Mouse (Mus musculus): ENCODE data around the gene Fbxl17. TPM values are rescaled to one million over a fixed set of nuclear protein-coding genes. Genes with fewer than 3 reads are reported as not detected.

Gene Fbxl17
- polyA plus RNA-seq, 1 experiment, result 13.1 TPM

- TF ChIP-seq GATA1 (IDR thresholded peaks at IDR 0.05; ENCODE audit: low read length), result no peak
Measured at GRCm38 (mm10) chr17:63043046-63043675, 456.7 kb downstream of the Fbxl17 start.

GRCm38 (mm10) chr17:63037562-63037961 lies 462.3 kb downstream of the Fbxl17 start:
- no peak for TF ChIP-seq GATA1 (IDR thresholded peaks at IDR 0.05; ENCODE audit: low read length)

GRCm38 (mm10) chr17:63033141-63033540 lies 466.7 kb downstream of the Fbxl17 start:
- TF ChIP-seq GATA1 (IDR thresholded peaks at IDR 0.05; ENCODE audit: low read length), result no peak

GRCm38 (mm10) chr17:63029105-63029504 lies 470.7 kb downstream of the Fbxl17 start:
- TF ChIP-seq GATA1 (IDR thresholded peaks at IDR 0.05; ENCODE audit: low read length), result no peak

GRCm38 (mm10) chr17:63025238-63025637 lies 474.6 kb downstream of the Fbxl17 start:
- no peak for TF ChIP-seq GATA1 (IDR thresholded peaks at IDR 0.05; ENCODE audit: low read length)

GRCm38 (mm10) chr17:63017605-63018167 lies 482.1 kb downstream of the Fbxl17 start:
- no peak for TF ChIP-seq GATA1 (IDR thresholded peaks at IDR 0.05; ENCODE audit: low read length)

GRCm38 (mm10) chr17:63012571-63012923 lies 487.3 kb downstream of the Fbxl17 start:
- no peak for TF ChIP-seq GATA1 (IDR thresholded peaks at IDR 0.05; ENCODE audit: low read length)

GRCm38 (mm10) chr17:63011893-63012570 lies 487.8 kb downstream of the Fbxl17 start:
- no peak for TF ChIP-seq GATA1 (IDR thresholded peaks at IDR 0.05; ENCODE audit: low read length)

- no peak for TF ChIP-seq GATA1 (IDR thresholded peaks at IDR 0.05; ENCODE audit: low read length)
Measured at GRCm38 (mm10) chr17:63010830-63011229, 489.0 kb downstream of the Fbxl17 start.

- no peak for TF ChIP-seq GATA1 (IDR thresholded peaks at IDR 0.05; ENCODE audit: low read length)
Measured at GRCm38 (mm10) chr17:63008788-63009187, 491.0 kb downstream of the Fbxl17 start.

- TF ChIP-seq GATA1 (IDR thresholded peaks at IDR 0.05; ENCODE audit: low read length), result no peak
Measured at GRCm38 (mm10) chr17:63008277-63008676, 491.5 kb downstream of the Fbxl17 start.

- TF ChIP-seq GATA1 (IDR thresholded peaks at IDR 0.05; ENCODE audit: low read length), result no peak
Measured at GRCm38 (mm10) chr17:63007876-63008275, 491.9 kb downstream of the Fbxl17 start.

Measured in G1E-ER4 (cell line).